Mouse (Mus musculus) hindbrain, embryonic 15.5 days (tissue): Measurements from ENCODE around the gene Ehd1. TPM values are rescaled to one million over a fixed set of nuclear protein-coding genes. Genes with fewer than 3 reads are reported as not detected.
"Not testable (repeated sequence)": the region's sequence is repeated elsewhere in the genome, so short reads cannot be mapped to it uniquely, and the experiment has no call there.

ENCODE experiments used
- ATAC-seq: fragments of 200-750 bp; cut with Nextera tagmentation; 2 replicates; pipeline ENCODE4 v1.8.0; 2017; ENCODE audit warnings: low read depth, moderate number of reproducible peaks, moderate TSS enrichment; ENCODE audit not compliant: low FRiP score
- H3K27ac ChIP-seq: fragments of 300-500 bp; sonication (generic); replicated peaks from 2 replicates; pipeline ENCODE4 v1.5.1; 2015; ENCODE audit warnings: mild to moderate bottlenecking, inconsistent platforms
- H3K27me3 ChIP-seq: fragments of 300-500 bp; sonication (generic); 2 replicates; pipeline ENCODE4 v1.6.1; 2015; ENCODE audit warnings: control low read depth, inconsistent platforms
- H3K36me3 ChIP-seq: fragments of 300-500 bp; sonication (generic); 2 replicates; pipeline ENCODE4 v1.6.1; 2015; ENCODE audit warnings: control low read depth, inconsistent platforms
- H3K4me1 ChIP-seq: fragments of 300-500 bp; sonication (generic); replicated peaks from 2 replicates; pipeline ENCODE4 v1.6.1; 2015; ENCODE audit warnings: control low read depth, inconsistent platforms
- H3K4me2 ChIP-seq: fragments of 300-500 bp; sonication (generic); 2 replicates; pipeline ENCODE4 v1.6.1; 2015; ENCODE audit warnings: moderate library complexity, mild to moderate bottlenecking, inconsistent platforms
- H3K4me3 ChIP-seq: fragments of 300-500 bp; sonication (generic); 2 replicates; pipeline ENCODE4 v1.5.1; 2015; ENCODE audit warnings: mild to moderate bottlenecking, inconsistent platforms
- H3K9ac ChIP-seq: fragments of 300-500 bp; sonication (generic); 2 replicates; pipeline ENCODE4 v1.6.1; 2015; ENCODE audit warnings: inconsistent platforms
- H3K9me3 ChIP-seq: fragments of 300-500 bp; sonication (generic); 2 replicates; pipeline ENCODE4 v1.6.1; 2016; ENCODE audit warnings: control low read depth, inconsistent platforms
- WGBS: fragments of 180-500 bp; shearing (Covaris S2); methylation state at CpG from one replicate; pipeline ENCODE4 v1.1.7; 2015; 5-methylcytosine and 5-hydroxymethylcytosine counted together
- polyA plus RNA-seq: library from polyadenylated mRNA; unstranded; fragments of >200 nt; fragmentation: Nextera tagmentation; extraction: Ambion mirVana; gene quantifications from 2 replicates; pipeline ENCODE4 v1.2.1, GENCODE M21; 2015

The Ehd1 gene
- polyA plus RNA-seq, 1 experiment from 2014 or later, result 103 TPM

- H3K4me1 ChIP-seq, H3K9me3 ChIP-seq, H3K4me2 ChIP-seq, H3K9ac ChIP-seq, H3K4me3 ChIP-seq, H3K27ac ChIP-seq, ATAC-seq, H3K36me3 ChIP-seq, H3K27me3 ChIP-seq: not testable (repeated sequence)
- WGBS, result 99% methylated on average over 3 of the region's 3 CpGs
Observed at GRCm38 (mm10) chr19:6311783-6312182, 35.3 kb downstream of the Ehd1 start.

DNA sequence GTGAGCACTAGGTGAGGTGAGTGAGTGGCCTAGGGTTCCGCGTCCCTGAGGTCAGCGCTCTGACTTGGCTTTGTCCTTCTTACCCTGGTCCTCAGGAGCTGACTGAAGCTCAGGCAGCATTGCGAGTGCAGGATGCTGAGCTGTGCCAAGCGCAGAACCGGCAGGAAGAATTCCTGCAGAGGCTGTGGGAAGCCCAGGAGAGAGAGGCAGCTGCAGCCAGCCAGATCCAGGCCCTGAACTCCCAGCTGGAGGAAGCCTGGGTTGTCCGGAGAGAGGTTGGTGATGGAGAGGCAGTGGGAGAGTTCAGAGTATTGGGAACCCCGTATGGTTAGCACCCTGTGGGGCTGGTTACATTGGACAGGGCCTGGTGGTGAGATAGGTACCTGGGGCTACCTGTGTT lies 37.3 kb downstream of the Ehd1 start:
- Histone ChIP-seq H3K27ac (no peak overlapping the region), H3K4me2 (no peak overlapping the region), H3K27me3 (no peaks in the 10 kb centered on the region), H3K9ac (no peak overlapping the region), H3K4me1 (no peaks in the 10 kb centered on the region), H3K36me3 (no peaks in the 10 kb centered on the region), H3K4me3 (no peak overlapping the region), H3K9me3 (no peaks in the 10 kb centered on the region)
- ATAC-seq, result no peak
- WGBS, result 88% methylated on average over 8 of the region's 8 CpGs

DNA sequence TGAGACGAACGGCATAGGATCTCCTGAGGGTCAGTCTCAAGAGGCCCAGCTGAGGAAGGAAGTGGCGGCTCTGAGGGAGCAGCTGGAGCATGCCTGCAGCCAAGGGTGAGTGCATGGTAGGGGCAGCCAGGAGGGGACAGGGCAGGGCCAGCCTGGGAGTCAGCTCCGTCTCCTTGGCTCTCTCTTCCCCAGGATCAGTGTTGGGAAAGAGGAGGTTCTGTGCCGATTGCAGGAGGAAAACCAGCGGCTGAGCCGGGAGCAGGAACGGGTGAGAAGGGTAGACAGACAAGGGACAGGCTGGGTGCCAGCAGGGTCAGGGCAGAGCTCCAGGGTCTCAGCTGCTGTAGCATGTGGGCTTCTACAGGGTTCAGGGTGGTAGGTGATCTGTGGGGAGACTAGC lies 38.0 kb downstream of the Ehd1 start:
- Histone ChIP-seq H3K9me3 (no peaks in the 10 kb centered on the region), H3K36me3 (no peaks in the 10 kb centered on the region), H3K9ac (no peak overlapping the region), H3K4me2 (no peak overlapping the region), H3K27ac (no peak overlapping the region), H3K27me3 (no peaks in the 10 kb centered on the region), H3K4me3 (no peak overlapping the region), H3K4me1 (no peaks in the 10 kb centered on the region)
- 79% methylated on average over 8 of the region's 8 CpGs for WGBS
- no peak for ATAC-seq

DNA sequence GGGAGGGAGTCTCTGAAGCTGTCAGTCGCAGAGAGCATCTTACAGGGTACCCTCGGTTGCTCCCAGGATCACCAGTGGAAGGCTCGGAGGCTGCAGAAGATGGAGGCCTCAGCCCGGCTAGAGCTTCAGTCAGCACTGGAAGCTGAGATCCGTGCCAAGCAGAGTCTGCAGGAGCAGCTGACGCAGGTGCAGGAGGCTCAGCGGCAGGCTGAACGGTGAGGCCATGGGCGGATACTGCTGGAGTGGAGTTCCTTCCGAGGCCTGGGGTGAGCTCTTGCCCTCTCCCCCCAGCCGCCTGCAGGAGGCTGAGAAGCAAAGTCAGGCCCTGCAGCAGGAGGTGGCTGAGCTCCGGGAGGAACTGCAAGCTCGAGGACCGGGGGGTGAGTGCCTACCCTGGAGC lies 39.0 kb downstream of the Ehd1 start:
- Histone ChIP-seq H3K4me1 (no peaks in the 10 kb centered on the region), H3K9ac (no peak overlapping the region), H3K9me3 (no peaks in the 10 kb centered on the region), H3K4me2 (no peak overlapping the region), H3K27ac (no peak overlapping the region), H3K4me3 (no peak overlapping the region), H3K36me3 (no peaks in the 10 kb centered on the region), H3K27me3 (no peaks in the 10 kb centered on the region)
- no peak for ATAC-seq
- 74% methylated on average over 14 of the region's 14 CpGs for WGBS

DNA sequence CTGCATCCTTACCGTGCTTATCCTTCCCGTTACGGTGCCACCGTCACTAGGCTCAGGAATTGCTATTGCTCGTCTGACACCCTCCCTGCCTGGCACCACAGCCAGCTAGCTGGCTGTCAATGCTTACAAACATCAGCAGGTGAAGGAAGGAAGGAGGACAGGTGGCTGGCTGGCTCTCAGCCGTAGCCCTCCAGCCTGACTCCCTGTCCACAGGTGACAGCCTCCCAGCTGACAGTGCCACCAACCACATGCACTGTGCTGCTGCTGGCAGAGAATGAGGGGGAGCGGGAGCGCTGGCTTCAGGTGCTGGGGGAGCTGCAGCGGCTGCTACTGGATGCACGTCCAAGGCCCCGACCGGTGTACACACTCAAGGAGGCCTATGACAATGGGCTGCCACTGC lies 41.6 kb downstream of the Ehd1 start:
- H3K4me3 ChIP-seq, result no peak overlapping the region
- no peak overlapping the region for H3K27ac ChIP-seq
- ATAC-seq, result no peak
- H3K36me3 ChIP-seq, result no peaks in the 10 kb centered on the region
- no peak overlapping the region for H3K9ac ChIP-seq
- H3K9me3 ChIP-seq, result no peaks in the 10 kb centered on the region
- 90% methylated on average over 12 of the region's 12 CpGs for WGBS
- H3K4me2 ChIP-seq, result no peak overlapping the region
- no peaks in the 10 kb centered on the region for H3K4me1 ChIP-seq
- H3K27me3 ChIP-seq, result no peaks in the 10 kb centered on the region

GRCm38 (mm10) chr19:6321358-6321757 lies 44.8 kb downstream of the Ehd1 start:
- ATAC-seq, result no peak
- no peak overlapping the region for H3K4me3 ChIP-seq
- H3K27me3 ChIP-seq, result no peaks in the 10 kb centered on the region
- no peak overlapping the region for H3K27ac ChIP-seq
- H3K9me3 ChIP-seq, result no peaks in the 10 kb centered on the region
- H3K4me1 ChIP-seq, result no peaks in the 10 kb centered on the region
- H3K9ac ChIP-seq, result no peak overlapping the region
- WGBS, result 90% methylated on average over 8 of the region's 8 CpGs
- H3K4me2 ChIP-seq, result no peak overlapping the region
- no peaks in the 10 kb centered on the region for H3K36me3 ChIP-seq

GRCm38 (mm10) chr19:6321786-6322621 lies 45.5 kb downstream of the Ehd1 start:
- no peak overlapping the region for H3K4me3 ChIP-seq

GRCm38 (mm10) chr19:6324751-6325150 lies 48.2 kb downstream of the Ehd1 start:
- no peaks in the 10 kb centered on the region for H3K36me3 ChIP-seq
- H3K9ac ChIP-seq, result no peak overlapping the region
- H3K4me2 ChIP-seq, result no peak overlapping the region
- ATAC-seq, result no peak
- H3K9me3 ChIP-seq, result no peaks in the 10 kb centered on the region
- 88% methylated on average over 9 of the region's 9 CpGs for WGBS
- no peaks in the 10 kb centered on the region for H3K4me1 ChIP-seq
- no peak overlapping the region for H3K27ac ChIP-seq
- no peaks in the 10 kb centered on the region for H3K27me3 ChIP-seq
- H3K4me3 ChIP-seq, result no peak overlapping the region

More at GRCm38 (mm10) chr19:6321786-6322621, 45.5 kb downstream of the Ehd1 start:
- Histone ChIP-seq H3K9me3 (no peaks in the 10 kb centered on the region), H3K4me1 (no peaks in the 10 kb centered on the region), H3K27ac (no peak overlapping the region), H3K27me3 (no peaks in the 10 kb centered on the region), H3K4me2 (no peak overlapping the region), H3K36me3 (no peaks in the 10 kb centered on the region), H3K9ac (no peak overlapping the region)
- 87% methylated on average over 33 of the region's 33 CpGs for WGBS
- no peak for ATAC-seq

DNA sequence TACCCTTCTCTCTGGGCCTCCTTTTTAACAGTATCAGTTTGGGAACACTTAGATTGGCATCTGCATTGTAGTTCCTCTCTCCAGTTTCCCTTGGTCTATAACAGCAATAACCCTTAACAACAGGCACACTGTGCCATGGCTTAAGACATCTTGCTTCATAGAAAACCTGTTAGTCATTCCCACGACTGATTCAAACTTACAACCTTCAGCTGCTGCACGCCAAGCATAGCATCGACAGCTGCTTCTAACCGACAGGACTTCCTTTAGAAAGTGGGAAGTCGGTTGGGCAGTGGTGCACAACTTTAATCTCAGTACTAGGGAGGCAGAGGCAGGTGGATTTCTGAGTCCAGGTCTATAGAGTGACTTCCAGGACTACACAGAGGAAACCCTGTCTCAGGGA lies 54.7 kb downstream of the Ehd1 start:
- H3K9ac ChIP-seq, result no peak overlapping the region
- 67% methylated on average over 5 of the region's 5 CpGs for WGBS

GRCm38 (mm10) chr19:6331719-6332516 lies 55.4 kb downstream of the Ehd1 start:
- Histone ChIP-seq H3K36me3 (no peaks in the 10 kb centered on the region), H3K9ac (no peak overlapping the region)
- WGBS, result 22% methylated on average over 13 of the region's 13 CpGs

More for the DNA sequence above, 54.7 kb downstream of the Ehd1 start:
- Histone ChIP-seq H3K36me3 (no peaks in the 10 kb centered on the region), H3K4me3 (no peak overlapping the region), H3K27me3 (no peaks in the 10 kb centered on the region), H3K9me3 (no peaks in the 10 kb centered on the region), H3K4me2 (no peak overlapping the region), H3K4me1 (peaks cover 10% of the 10 kb centered on the region), H3K27ac (no peak overlapping the region)
- ATAC-seq, result no peak

DNA sequence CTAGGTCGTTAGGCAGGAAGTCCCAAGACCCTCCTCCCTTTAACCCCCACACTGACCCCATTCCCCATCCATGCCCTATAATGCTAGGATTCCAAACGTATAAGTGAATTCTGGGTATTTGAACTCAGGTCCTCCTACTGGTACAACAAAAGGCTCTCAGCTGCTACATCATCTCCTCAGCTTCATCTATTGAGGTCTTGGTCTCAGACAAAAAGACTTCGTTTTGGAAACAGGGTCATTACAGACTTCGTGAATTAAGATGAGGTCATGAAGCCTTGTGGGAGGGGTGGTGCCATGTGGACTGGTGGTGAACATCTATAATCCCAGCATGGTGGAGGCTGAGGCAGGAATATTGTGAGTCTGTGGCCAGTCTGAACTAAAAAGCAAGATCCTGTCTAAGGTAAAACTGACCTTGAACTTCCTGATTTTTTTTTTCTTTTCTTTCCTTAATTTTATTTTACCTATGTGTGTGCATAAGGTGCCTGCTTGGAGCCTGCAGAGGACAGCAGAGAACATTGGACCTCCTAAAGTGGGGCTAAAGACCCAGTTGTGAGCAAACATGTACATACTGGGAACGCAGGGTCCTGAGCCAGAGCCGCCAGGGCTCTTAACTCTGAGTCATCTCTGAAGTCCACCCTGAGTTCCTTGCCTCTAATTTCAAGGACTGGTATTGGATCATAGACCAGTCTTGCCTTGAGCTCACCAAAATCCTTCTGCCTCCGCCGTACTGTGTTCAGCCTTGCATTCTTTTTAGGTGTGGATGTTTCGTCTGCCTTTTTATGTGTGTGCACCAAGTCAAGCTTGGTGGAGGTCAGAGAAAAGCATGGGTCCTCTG lies 57.5 kb downstream of the Ehd1 start:
- Histone ChIP-seq H3K4me2 (peak overlapping the region; percentile 90), H3K27me3 (no peaks in the 10 kb centered on the region), H3K27ac (peak overlapping the region; percentile 43), H3K4me3 (peak overlapping the region; percentile 84; the same call in 1 of the 2 replicates), H3K4me1 (peaks cover 26% of the 10 kb centered on the region), H3K9me3 (no peaks in the 10 kb centered on the region), H3K36me3 (peaks cover 10% of the 10 kb centered on the region; the same call in 1 of the 2 replicates), H3K9ac (no peak overlapping the region)
- whole genome bisulfite sequencing, result 70% methylated on average over 9 of the region's 9 CpGs
- no peak; the same call in 1 of the 2 replicates for ATAC-seq

More at GRCm38 (mm10) chr19:6331719-6332516, 55.4 kb downstream of the Ehd1 start:
- Histone ChIP-seq H3K4me1 (peaks cover 18% of the 10 kb centered on the region), H3K27me3 (no peaks in the 10 kb centered on the region), H3K9me3 (no peaks in the 10 kb centered on the region), H3K4me3 (no peak overlapping the region), H3K4me2 (peak overlapping the region; percentile 42), H3K27ac (no peak overlapping the region)
- ATAC-seq, result no peak
